Mouse (Mus musculus): Measurements from ENCODE around the gene Ptger3. TPM values are rescaled to one million over a fixed set of nuclear protein-coding genes. Genes with fewer than 3 reads are reported as not detected.

The Ptger3 gene
- total and polyA plus RNA-seq, 2 experiments from 2014 or later: 9.0 to 16.5 TPM

DNA sequence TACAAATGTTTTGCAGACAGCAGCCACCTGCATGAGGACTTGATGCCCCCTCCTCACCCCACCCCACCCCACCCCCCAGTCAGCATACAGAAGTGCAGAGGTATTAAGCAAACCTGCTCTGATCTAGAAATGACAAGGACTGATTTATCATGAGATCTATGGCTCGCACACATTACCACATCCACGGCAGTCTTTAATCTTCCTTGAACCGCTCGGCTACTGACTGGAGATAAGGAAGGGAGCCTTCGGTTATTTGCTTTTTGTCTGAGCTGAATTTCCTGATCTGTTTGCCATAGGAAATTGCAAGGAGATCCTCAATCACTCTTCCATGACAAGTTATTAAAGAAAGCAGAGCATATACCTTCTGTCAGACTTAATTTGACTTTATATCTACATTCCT is 64.0 kb downstream of the Ptger3 start:
- Histone ChIP-seq H3K9me3 (ENCODE audit: low read length) (no peaks in the 10 kb centered on the region), H3K27ac (no peak overlapping the region), H3K4me3 (ENCODE audit: low read length) (no peak overlapping the region), H3K9ac (replicated peaks; ENCODE audit: low read length) (no peak overlapping the region), H3K4me2 (ENCODE audit: low read depth, low read length) (no peak overlapping the region), H3K36me3 (ENCODE audit: insufficient read depth, low read length) (no peaks in the 10 kb centered on the region), H3K27me3 (ENCODE audit: insufficient read depth, low read length) (no peaks in the 10 kb centered on the region), H3K4me1 (ENCODE audit: insufficient read depth, low read length) (no peaks in the 10 kb centered on the region)
- no peak for TF ChIP-seq CTCF (IDR thresholded peaks at IDR 0.05; ENCODE audit: low read depth)
- 83% methylated on average over 5 of the region's 5 CpGs for WGBS
- no peak for DNase-seq (ENCODE audit: low spot score)
- no peak for ATAC-seq

DNA sequence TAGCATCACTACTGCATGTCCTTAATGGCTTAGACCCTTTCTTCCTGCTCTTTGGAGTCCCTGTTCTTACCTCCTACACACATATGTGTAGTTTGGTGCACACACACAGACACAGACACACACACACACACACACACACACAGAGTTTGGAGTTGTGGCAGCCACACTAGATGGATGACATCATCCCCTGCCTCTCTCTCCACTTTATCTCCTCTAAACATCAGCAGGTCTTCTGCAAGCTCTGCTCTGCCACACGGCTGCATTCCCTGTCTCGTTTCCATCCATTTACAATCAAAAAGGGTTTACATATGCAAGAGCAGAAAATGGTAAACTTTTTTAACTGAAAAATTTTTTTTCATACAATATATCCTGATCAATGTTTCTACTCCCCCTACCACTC is 64.7 kb downstream of the Ptger3 start:
- H3K27me3 ChIP-seq (ENCODE audit: insufficient read depth, low read length): no peaks in the 10 kb centered on the region
- ATAC-seq: no peak
- no peak for TF ChIP-seq CTCF (IDR thresholded peaks at IDR 0.05; ENCODE audit: low read depth)
- H3K4me3 ChIP-seq (ENCODE audit: low read length): no peak overlapping the region
- no peak overlapping the region for H3K9ac ChIP-seq (replicated peaks; ENCODE audit: low read length)
- H3K9me3 ChIP-seq (ENCODE audit: low read length): no peaks in the 10 kb centered on the region
- 78% methylated on average over 2 of the region's 2 CpGs for WGBS
- no peaks in the 10 kb centered on the region for H3K4me1 ChIP-seq (ENCODE audit: insufficient read depth, low read length)
- H3K36me3 ChIP-seq (ENCODE audit: insufficient read depth, low read length): no peaks in the 10 kb centered on the region
- no peak for DNase-seq (ENCODE audit: low spot score)
- H3K4me2 ChIP-seq (ENCODE audit: low read depth, low read length): no peak overlapping the region
- H3K27ac ChIP-seq: no peak overlapping the region

DNA sequence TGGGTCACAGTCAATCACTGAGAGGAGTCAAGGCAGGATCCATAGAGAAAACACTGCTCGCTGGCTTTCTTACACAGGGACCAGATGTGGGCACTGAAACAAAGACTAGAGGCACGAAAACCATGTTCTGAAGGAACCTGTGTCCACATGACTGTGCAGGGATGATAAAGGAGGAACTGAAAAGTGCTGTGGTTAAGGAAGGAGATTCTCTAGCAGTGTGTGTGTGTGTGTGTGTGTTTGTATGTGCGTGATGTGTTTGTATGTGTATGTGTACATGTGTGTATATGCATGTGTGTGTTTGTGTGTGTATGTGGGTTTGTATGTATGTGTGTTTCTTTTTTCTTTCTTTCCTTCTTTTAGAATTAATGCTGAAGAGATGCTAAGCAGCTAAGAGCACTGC is 67.7 kb downstream of the Ptger3 start:
- no peak for ATAC-seq
- Histone ChIP-seq H3K9ac (replicated peaks; ENCODE audit: low read length) (no peak overlapping the region), H3K4me3 (ENCODE audit: low read length) (no peak overlapping the region), H3K27ac (no peak overlapping the region), H3K4me2 (ENCODE audit: low read depth, low read length) (no peak overlapping the region), H3K27me3 (ENCODE audit: insufficient read depth, low read length) (no peaks in the 10 kb centered on the region), H3K9me3 (ENCODE audit: low read length) (no peaks in the 10 kb centered on the region), H3K4me1 (ENCODE audit: insufficient read depth, low read length) (no peaks in the 10 kb centered on the region), H3K36me3 (ENCODE audit: insufficient read depth, low read length) (no peaks in the 10 kb centered on the region)
- 82% methylated on average over 3 of the region's 3 CpGs for WGBS
- no peak for DNase-seq (ENCODE audit: low spot score)
- TF ChIP-seq CTCF (IDR thresholded peaks at IDR 0.05; ENCODE audit: low read depth): no peak

DNA sequence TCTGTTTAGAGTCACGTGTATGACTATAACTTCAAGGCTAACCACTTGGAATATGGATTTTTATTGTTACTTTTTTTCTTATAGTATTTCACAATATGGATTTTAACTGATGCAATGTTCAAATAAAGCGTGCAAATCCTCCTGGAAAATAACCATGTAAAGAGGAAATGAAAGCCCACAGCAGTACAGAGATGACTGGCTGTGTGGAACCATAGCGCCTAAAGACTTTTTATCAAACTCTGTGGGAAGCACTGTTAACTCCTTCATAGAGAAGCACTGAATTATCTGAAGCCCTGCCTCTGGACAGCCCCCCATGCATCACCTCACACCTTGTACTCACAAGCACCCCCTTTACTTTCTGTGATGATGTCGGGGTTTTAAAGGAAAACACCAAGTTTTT is 69.0 kb downstream of the Ptger3 start:
- Histone ChIP-seq H3K9me3 (ENCODE audit: low read length) (no peaks in the 10 kb centered on the region), H3K9ac (replicated peaks; ENCODE audit: low read length) (no peak overlapping the region), H3K4me2 (ENCODE audit: low read depth, low read length) (no peak overlapping the region), H3K4me3 (ENCODE audit: low read length) (no peak overlapping the region), H3K4me1 (ENCODE audit: insufficient read depth, low read length) (no peaks in the 10 kb centered on the region), H3K36me3 (ENCODE audit: insufficient read depth, low read length) (no peaks in the 10 kb centered on the region), H3K27ac (no peak overlapping the region), H3K27me3 (ENCODE audit: insufficient read depth, low read length) (no peaks in the 10 kb centered on the region)
- DNase-seq (ENCODE audit: low spot score): no peak
- 85% methylated on average over 4 of the region's 4 CpGs for WGBS
- no peak for ATAC-seq
- TF ChIP-seq CTCF (IDR thresholded peaks at IDR 0.05; ENCODE audit: low read depth): no peak

DNA sequence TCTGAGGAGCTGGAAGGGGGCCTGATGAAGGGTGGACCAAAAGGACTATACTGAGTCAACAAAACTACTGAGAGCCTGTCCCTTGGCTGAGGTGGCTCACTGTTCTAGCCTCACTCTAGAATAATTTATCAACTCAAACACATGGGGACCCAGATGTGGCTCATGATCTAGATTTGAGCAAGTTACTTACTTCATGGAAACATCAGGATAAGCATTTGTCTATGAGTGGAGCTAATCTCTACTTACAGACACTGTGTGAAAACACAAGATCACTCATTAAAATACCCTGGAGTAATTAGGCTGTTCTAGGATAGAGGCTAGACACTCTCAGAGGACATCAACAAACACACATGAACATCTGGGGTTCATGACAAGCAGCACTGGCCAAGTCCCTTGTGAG is 70.2 kb downstream of the Ptger3 start:
- Histone ChIP-seq H3K9me3 (ENCODE audit: low read length) (no peaks in the 10 kb centered on the region), H3K4me1 (ENCODE audit: insufficient read depth, low read length) (no peaks in the 10 kb centered on the region), H3K4me3 (ENCODE audit: low read length) (no peak overlapping the region), H3K9ac (replicated peaks; ENCODE audit: low read length) (no peak overlapping the region), H3K36me3 (ENCODE audit: insufficient read depth, low read length) (no peaks in the 10 kb centered on the region), H3K4me2 (ENCODE audit: low read depth, low read length) (no peak overlapping the region), H3K27me3 (ENCODE audit: insufficient read depth, low read length) (no peaks in the 10 kb centered on the region), H3K27ac (no peak overlapping the region)
- TF ChIP-seq CTCF (IDR thresholded peaks at IDR 0.05; ENCODE audit: low read depth): no peak
- DNase-seq (ENCODE audit: low spot score) (no peak), ATAC-seq (no peak)

DNA sequence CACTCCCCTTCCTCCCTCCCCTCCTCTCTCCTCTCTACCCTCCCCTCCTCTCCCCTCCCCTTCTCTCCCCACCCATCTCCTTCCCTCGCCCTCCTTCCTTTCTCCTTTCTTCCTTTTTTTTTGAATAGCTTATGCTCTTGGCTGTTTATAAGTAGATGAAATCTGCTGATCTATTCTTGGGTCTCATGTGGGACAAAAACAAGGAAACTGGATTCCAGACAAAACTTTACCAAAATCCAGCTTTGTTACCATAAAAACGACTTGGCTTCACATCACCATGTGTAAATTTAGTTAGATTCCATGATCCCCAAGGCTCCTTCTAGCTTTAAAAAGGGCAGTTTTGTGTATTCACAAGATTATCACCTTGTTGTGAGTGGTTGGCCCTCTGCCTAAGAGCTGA is 70.6 kb downstream of the Ptger3 start:
- 77% methylated on average over 2 of the region's 2 CpGs for WGBS
- H3K4me1 ChIP-seq (ENCODE audit: insufficient read depth, low read length): no peaks in the 10 kb centered on the region
- H3K9me3 ChIP-seq (ENCODE audit: low read length): no peaks in the 10 kb centered on the region
- H3K36me3 ChIP-seq (ENCODE audit: insufficient read depth, low read length): no peaks in the 10 kb centered on the region
- no peak overlapping the region for H3K27ac ChIP-seq
- no peaks in the 10 kb centered on the region for H3K27me3 ChIP-seq (ENCODE audit: insufficient read depth, low read length)
- no peak for ATAC-seq
- no peak for TF ChIP-seq CTCF (IDR thresholded peaks at IDR 0.05; ENCODE audit: low read depth)
- H3K4me2 ChIP-seq (ENCODE audit: low read depth, low read length): no peak overlapping the region
- no peak overlapping the region for H3K4me3 ChIP-seq (ENCODE audit: low read length)
- no peak for DNase-seq (ENCODE audit: low spot score)
- no peak overlapping the region for H3K9ac ChIP-seq (replicated peaks; ENCODE audit: low read length)

DNA sequence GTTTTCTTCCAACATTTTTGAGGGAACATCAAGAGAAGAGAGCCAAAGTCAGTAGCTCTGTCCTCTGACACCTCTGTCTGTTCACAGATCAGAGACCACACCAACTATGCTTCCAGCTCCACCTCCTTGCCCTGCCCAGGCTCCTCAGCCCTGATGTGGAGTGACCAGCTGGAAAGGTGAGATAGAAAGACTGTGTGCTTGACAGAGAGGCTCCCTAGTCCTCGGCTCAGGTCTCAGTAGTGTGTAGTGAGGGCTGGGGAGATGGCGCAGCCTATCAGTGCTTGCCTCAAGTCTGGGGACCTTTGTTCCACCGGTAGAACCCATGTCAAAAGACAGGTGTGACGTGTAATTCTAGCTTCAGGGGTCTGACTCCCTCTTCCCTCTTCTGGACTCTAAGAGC is 74.9 kb downstream of the Ptger3 start:
- H3K36me3 ChIP-seq (ENCODE audit: insufficient read depth, low read length): no peaks in the 10 kb centered on the region
- no peaks in the 10 kb centered on the region for H3K27me3 ChIP-seq (ENCODE audit: insufficient read depth, low read length)
- no peak overlapping the region for H3K4me3 ChIP-seq (ENCODE audit: low read length)
- DNase-seq (ENCODE audit: low spot score) (no peak), ATAC-seq (no peak)
- H3K9ac ChIP-seq (replicated peaks; ENCODE audit: low read length): no peak overlapping the region
- no peak overlapping the region for H3K27ac ChIP-seq
- no peaks in the 10 kb centered on the region for H3K4me1 ChIP-seq (ENCODE audit: insufficient read depth, low read length)
- no peak for TF ChIP-seq CTCF (IDR thresholded peaks at IDR 0.05; ENCODE audit: low read depth)
- no peak overlapping the region for H3K4me2 ChIP-seq (ENCODE audit: low read depth, low read length)
- H3K9me3 ChIP-seq (ENCODE audit: low read length): no peaks in the 10 kb centered on the region
- 88% methylated on average over 4 of the region's 4 CpGs for WGBS
